Mouse (Mus musculus): ENCODE results near the gene Rnf11.

DNA sequence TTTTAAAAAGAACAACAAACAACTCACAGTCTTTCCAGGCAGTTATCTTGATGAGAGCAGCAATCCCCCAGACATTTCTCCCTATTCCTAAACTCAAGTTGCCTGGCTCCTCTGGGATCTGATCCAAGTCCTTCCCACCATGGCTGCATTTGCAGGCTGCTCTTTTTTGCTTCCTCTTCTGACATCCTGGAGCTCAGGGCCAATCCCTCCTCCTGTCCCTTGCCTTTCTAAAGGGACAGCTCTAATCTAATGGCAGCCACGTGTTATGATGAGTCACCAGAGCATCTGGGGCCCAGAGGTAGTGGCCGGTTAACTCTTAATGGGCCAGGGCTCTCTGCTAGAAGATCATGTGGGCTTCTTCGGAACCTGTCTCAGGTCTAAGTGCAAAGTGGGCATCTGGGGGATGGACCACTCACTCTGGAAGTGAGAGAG, 78.5 kb downstream of the Rnf11 start:
- TF ChIP-seq NANOG (IDR thresholded peaks at IDR 0.05; ENCODE audit: borderline replicate concordance, low read length) (no peak), CTCF (conservative IDR thresholded peaks at IDR 0.05; ENCODE audit: low read length) (no peak)
